Mouse (Mus musculus) kidney, adult 8-10 months (tissue): ENCODE measurements around the gene Hfe2.
A peak's percentile ranks its signal among the peaks of the same experiment; 100 is the strongest.

Experiments
- DNase-seq, 2 experiments: peaks; one replicate each; pipeline ENCODE4 v3.0.0; 2022

Gene Hfe2

GRCm38 (mm10) chr3:96558668-96559196 is 33.8 kb downstream of the Hfe2 start:
- no peak for DNase-seq

DNA sequence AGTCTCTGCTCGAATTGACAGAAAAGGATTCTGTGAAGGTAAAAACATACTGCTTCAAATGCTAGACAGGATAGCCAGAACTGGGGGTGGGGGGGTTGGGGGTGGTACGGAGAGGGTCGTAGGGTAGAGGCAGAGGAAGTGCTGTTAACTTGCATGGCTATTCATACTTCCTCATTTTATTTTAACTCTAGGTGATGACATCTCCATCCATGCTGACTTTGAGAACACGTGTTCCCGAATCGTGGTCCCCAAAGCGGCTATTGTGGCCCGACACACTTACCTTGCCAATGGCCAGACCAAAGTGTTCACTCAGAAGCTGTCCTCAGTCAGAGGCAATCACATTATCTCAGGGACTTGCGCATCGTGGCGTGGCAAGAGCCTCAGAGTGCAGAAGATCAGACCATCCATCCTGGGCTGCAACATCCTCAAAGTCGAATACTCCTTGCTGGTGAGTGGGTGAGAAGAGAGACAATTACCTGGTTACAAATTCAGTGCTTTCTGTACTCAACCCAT is 34.5 kb downstream of the Hfe2 start:
- no peak for DNase-seq

- DNase-seq: no peak
Observed at GRCm38 (mm10) chr3:96559911-96560850, 35.2 kb downstream of the Hfe2 start.

- DNase-seq: no peak
Observed at GRCm38 (mm10) chr3:96560881-96561668, 36.1 kb downstream of the Hfe2 start.

DNA sequence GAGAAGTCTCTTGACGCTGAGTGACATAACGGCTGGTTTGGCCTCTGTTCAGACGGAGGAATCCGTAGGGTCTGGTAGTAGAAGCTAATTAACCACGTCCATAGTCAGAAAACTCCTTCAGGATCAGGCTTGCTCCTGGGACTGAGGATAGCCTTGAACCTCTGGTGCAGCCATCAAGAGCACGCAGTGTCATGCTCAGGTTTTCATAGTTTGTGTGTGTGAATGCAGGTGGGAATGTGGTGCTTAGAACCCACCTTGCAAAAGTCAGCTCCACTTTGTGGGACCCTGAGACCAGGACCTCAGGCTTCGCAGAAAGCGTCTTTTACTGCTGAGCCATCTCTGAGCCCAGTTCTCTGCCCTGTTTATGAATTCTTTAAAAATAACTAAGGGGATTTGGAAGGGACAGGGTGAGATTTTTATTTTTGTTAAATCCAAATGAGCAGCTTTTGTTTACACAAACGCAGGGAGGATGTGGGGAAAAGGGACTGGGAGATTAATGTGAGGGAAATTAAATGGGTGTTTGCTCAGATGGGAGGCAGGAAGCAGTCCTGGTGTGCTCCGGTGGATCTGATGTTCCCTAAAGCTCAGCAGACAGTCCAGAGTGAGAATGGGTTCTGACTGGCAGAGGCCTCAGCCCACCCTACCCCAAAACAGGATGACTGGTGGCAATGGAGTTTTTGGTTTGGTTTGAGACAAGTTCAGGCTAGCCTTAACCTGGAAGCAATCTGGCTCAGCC is 37.1 kb downstream of the Hfe2 start:
- DNase-seq: no peak

GRCm38 (mm10) chr3:96563267-96563666 is 38.3 kb downstream of the Hfe2 start:
- DNase-seq: no peak

GRCm38 (mm10) chr3:96563911-96564632 is 39.1 kb downstream of the Hfe2 start:
- DNase-seq: no peak

DNA sequence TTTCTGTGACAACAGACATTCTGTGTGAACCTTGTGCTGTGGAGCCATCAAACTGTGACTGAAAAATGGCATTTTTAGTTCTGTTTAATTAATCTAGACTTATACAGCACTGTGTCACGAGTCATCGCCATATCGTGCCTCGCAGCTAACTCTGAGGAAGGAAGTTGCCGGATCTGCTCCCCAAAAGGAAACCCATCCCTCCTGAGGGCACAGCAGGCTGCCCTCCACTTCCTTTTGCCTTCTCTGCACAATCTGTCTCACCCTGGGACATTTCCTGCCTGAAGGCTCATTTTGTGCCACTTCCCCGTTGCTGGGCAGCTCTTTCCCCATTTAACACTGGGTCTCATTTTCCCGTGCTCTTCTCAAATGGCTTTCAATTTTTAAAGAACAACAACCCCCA is 39.7 kb downstream of the Hfe2 start:
- DNase-seq: no peak

DNA sequence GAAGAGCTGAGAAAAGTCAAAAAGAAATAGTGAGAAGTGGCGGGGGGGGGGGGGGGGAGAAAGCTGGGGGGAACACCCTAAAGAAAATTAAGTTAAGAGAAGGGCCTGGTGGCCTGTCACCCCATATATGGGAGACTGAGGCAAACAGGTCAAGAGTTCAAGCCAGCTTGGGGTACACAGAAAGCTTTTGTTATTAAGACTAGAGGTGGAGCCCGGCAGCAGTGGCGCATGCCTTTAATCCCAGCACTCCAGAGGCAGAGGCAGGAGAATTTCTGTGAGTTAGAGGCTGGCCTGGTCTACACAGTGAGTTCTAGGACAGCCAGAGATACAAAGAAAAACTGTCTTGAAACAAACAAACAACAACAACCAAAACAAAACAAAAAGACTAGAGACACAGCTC is 40.1 kb downstream of the Hfe2 start:
- DNase-seq: no peak

DNA sequence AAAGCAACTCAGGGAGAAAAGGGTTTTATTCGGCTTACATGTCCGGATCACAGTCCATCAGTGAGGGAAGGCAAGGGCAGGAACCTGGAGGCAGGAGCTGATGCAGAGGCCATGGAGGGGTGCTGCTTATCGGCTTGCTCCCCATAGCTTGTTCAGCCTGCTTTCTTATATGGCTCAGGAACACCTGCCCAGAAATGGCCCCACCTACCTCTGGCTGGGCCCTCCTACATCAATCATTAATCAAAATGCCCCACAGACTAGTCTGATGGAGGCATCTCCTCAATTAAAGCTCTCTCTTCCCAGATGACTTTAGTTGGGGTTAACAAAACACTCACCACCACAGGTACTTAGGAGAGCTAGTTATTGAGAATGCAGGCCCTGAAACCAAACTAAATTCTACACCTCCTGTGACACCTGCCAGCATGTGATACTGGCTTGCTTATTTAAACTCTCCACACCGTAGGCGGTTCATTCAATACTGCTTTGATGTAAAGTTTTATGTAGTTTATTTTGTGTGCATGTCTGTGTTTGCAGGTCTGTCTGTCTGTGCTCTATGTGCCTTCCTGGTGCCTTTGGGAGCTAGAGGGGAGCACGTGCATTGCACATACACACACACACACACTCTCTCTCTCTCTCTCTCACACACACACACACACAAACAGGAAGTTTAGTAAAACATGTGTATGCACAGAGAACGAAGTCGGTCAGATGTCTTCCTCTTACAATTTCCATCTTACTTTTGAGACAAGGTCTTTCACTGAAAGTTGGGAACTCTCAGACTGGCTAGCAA is 41.9 kb downstream of the Hfe2 start:
- peak in 1 of 2 experiments; percentile 72 for DNase-seq

DNA sequence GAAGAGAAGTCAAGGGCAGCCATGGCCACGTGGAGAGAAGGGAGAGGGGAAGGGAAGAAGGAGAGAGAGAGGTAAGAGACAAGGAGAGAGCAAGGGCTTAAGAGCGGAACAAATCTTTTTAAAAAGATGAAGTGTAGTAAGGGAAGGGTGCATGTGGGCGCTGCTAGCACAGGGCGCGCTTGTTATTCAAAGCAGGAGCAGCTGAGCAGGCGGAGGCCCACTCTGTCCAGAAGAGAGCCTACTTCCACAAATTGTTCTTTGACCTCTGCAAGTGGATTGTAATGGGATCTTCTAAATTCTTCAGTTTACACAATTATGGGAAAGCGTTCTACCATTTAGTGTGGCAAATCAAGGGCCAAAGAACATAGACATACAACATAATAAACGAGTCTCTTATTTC is 43.6 kb downstream of the Hfe2 start:
- no peak for DNase-seq

GRCm38 (mm10) chr3:96569506-96569905 is 44.5 kb downstream of the Hfe2 start:
- no peak for DNase-seq

DNA sequence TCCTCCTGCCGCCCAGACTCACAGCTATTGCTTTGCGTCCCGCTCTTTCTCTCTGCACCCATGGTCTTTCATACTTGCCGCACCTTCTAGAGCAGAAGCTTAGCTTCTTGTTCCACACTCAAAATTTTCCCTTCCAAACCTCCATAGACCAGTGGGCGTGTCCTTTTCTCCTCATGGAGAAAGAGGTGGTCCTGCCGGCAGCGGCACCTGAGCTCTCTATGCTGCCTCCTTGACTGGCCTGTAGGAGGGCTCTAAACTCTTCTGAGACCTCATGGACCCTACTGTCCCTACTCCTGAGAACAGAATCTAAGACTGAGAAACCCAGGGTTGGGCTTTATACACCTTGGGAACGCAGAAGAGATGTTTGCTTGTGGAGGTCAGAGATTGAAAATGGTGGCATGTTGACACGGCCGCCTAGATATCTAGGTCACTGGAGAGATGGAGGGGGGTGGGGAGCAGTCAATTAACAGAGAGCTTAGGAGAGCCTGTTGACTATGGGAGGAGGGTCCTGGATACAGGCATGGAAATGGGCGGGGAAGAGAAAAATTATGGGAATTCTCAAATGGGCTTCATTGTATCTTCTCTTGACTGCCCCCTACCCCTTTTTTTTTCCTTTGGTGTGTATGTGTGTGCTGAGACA is 45.1 kb downstream of the Hfe2 start:
- DNase-seq: no peak

- DNase-seq: no peak
Observed at GRCm38 (mm10) chr3:96570643-96571042, 45.7 kb downstream of the Hfe2 start.

GRCm38 (mm10) chr3:96571336-96571735 is 46.4 kb downstream of the Hfe2 start:
- DNase-seq: no peak

- peak in 1 of 2 experiments; percentile 78 for DNase-seq
Observed at GRCm38 (mm10) chr3:96571896-96572698, 47.1 kb downstream of the Hfe2 start.

- DNase-seq: no peak
Observed at GRCm38 (mm10) chr3:96573611-96574511, 48.9 kb downstream of the Hfe2 start.

DNA sequence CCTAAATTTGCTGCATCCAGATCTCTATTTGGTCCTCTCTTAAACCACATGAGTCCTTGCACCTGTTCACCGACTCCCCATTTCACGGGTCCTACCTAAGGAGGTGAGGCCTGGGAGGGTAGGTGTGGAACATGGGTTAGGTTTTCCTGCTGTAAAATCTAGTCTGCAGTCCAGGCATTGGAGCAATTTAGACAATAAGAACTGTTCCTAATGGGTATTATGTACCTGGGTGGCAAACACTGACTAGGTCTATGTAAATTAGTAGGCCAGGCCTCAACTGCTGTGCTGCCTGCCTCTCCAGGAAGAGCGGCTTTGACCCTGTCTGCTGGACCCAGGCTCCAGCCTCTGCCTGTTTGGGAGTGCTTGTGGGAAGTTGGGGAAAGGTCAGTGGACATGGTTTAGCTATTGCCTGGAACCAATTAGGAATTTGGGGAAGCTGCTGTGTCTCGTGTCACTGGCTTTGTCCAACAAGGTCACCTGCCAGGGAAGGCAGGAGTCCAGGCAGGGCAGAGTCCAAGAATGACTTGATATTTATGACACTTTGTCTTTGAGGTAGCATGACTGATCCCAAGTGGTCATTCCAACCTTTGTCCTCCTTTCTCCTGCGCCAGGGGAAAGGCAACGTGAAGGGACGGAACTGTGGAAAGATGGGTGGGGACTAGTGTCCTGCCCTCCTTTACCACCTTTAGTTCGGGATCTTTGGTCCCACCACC is 50.5 kb downstream of the Hfe2 start:
- peak; percentile 87 to 91 for DNase-seq
